Mouse (Mus musculus) CH12.LX (cell line): ENCODE measurements at regions not wholly inside any gene's neighbourhood (a gene's known extent, or its start where the extent isn't known, plus 50 kb on each side); places are given as distances from the start of the nearest gene placed in this dataset.

Experiments used
- CHD1 ChIP-seq: IDR thresholded peaks from 2 replicates; pipeline ENCODE4 v1.6.1; 2012; ENCODE audit warnings: low read depth, low read length, improper control_type of control experiment, inconsistent platforms
- CHD2 ChIP-seq: IDR thresholded peaks from 2 replicates; pipeline ENCODE4 v1.6.1; 2011; ENCODE audit warnings: low read length, improper control_type of control experiment
- CTCF ChIP-seq, 2 experiments: IDR thresholded peaks in 1 of 2; conservative IDR thresholded peaks in 1 of 2; 2 replicates each; pipeline ENCODE4 v1.5.1; 2011 to 2012; ENCODE audit warnings: low read depth in 2 of 2, low read length in 2 of 2, improper control_type of control experiment in 1 of 2, inconsistent platforms in 1 of 2, mild to moderate bottlenecking in 1 of 2, moderate library complexity in 1 of 2
- EP300 ChIP-seq: IDR thresholded peaks from 2 replicates; pipeline ENCODE4 v1.6.1; 2011; ENCODE audit warnings: low read length, improper control_type of control experiment
- ETS1 ChIP-seq: conservative IDR thresholded peaks from 2 replicates; pipeline ENCODE4 v1.6.1; 2012; ENCODE audit warnings: low read depth, mild to moderate bottlenecking, inconsistent platforms, low read length, improper control_type of control experiment, moderate library complexity
- JUN ChIP-seq: IDR thresholded peaks from 2 replicates; pipeline ENCODE4 v1.6.1; 2011; ENCODE audit warnings: low read depth, mild to moderate bottlenecking, low read length, improper control_type of control experiment, moderate library complexity; ENCODE audit not compliant: insufficient read depth
- MAZ ChIP-seq: IDR thresholded peaks from 2 replicates; pipeline ENCODE4 v1.6.1; 2012; ENCODE audit warnings: low read depth, mild to moderate bottlenecking, inconsistent platforms, low read length, improper control_type of control experiment, moderate library complexity
- NRF1 ChIP-seq: IDR thresholded peaks from 2 replicates; pipeline ENCODE4 v1.6.1; 2014; ENCODE audit warnings: low read depth, mild to moderate bottlenecking, inconsistent platforms, low read length, improper control_type of control experiment, moderate library complexity
- POLR2A ChIP-seq: IDR thresholded peaks from 2 replicates; pipeline ENCODE4 v1.6.1; 2011; ENCODE audit warnings: low read depth, mild to moderate bottlenecking, improper control_type of control experiment, low read length
- POLR2AphosphoS2 ChIP-seq: IDR thresholded peaks from 2 replicates; pipeline ENCODE4 v1.6.1; 2011; ENCODE audit warnings: low read depth, low read length, improper control_type of control experiment
- RAD21 ChIP-seq: IDR thresholded peaks from 2 replicates; pipeline ENCODE4 v1.6.1; 2011; ENCODE audit warnings: low read depth, mild to moderate bottlenecking, low read length, improper control_type of control experiment, moderate library complexity
- SMC3 ChIP-seq: IDR thresholded peaks from 2 replicates; pipeline ENCODE4 v1.6.1; 2011; ENCODE audit warnings: low read depth, low read length, improper control_type of control experiment
- TCF12 ChIP-seq: IDR thresholded peaks from 2 replicates; pipeline ENCODE4 v1.6.1; 2014; ENCODE audit warnings: low read depth, mild to moderate bottlenecking, inconsistent platforms, low read length, improper control_type of control experiment
- ZNF384 ChIP-seq: IDR thresholded peaks from 2 replicates; pipeline ENCODE4 v1.6.1; 2012; ENCODE audit warnings: low read depth, low read length, improper control_type of control experiment, inconsistent platforms

DNA sequence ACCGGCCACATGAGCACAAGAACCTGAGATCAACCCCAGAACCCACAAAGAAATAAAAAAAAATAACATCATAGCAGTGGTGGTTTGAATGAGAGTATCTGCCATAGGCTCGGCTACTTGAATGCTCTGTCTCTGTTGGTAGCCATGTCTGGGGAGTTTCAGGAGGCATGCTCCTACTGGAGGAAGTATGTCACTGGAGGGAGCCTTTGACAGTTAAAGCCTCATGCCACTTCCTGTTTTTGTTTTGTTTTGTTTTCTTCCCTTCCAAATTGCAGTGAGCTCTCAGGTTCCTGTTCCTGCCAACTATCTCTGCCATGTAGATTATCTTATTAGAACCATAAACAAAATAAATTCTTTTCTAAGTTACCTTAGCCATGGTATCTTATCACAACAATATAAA, 236.1 kb upstream of the Dynlrb2 start:
- TF ChIP-seq CTCF (conservative IDR thresholded peaks at IDR 0.05 in 1 of 2, IDR thresholded peaks at IDR 0.05 in 1 of 2; ENCODE audit: low read depth in 2 of 2, low read length in 2 of 2) (no peak), POLR2A (no peak), POLR2AphosphoS2 (no peak), TCF12 (no peak), CHD2 (no peak), MAZ (no peak), EP300 (no peak), SMC3 (no peak), CHD1 (no peak), NRF1 (no peak), JUN (no peak), RAD21 (no peak), ETS1 (no peak), ZNF384 (no peak)
